Mouse (Mus musculus) neural tube, embryonic 15.5 days (tissue): ENCODE results near the gene Mink1. TPM values are rescaled to one million over a fixed set of nuclear protein-coding genes. Genes with fewer than 3 reads are reported as not detected.

Experiments
- ATAC-seq: fragments of 200-750 bp; cut with Nextera tagmentation; 2 replicates; pipeline ENCODE4 v1.8.0; 2017; ENCODE audit warnings: mild to moderate bottlenecking, moderate TSS enrichment, moderate library complexity; ENCODE audit not compliant: low FRiP score
- H3K27ac ChIP-seq: fragments of 300-500 bp; sonication (generic); replicated peaks from 2 replicates; pipeline ENCODE4 v1.5.1; 2015; ENCODE audit warnings: mild to moderate bottlenecking, inconsistent platforms
- H3K27me3 ChIP-seq: fragments of 300-500 bp; sonication (generic); replicated peaks from 2 replicates; pipeline ENCODE4 v1.6.1; 2015; ENCODE audit warnings: inconsistent platforms
- H3K36me3 ChIP-seq: fragments of 300-500 bp; sonication (generic); 2 replicates; pipeline ENCODE4 v1.6.1; 2015; ENCODE audit warnings: inconsistent platforms
- H3K4me1 ChIP-seq: fragments of 300-500 bp; sonication (generic); 2 replicates; pipeline ENCODE4 v1.6.1; 2015; ENCODE audit warnings: inconsistent platforms
- H3K4me2 ChIP-seq: fragments of 300-500 bp; sonication (generic); 2 replicates; pipeline ENCODE4 v1.6.1; 2015; ENCODE audit warnings: inconsistent platforms, mild to moderate bottlenecking, moderate library complexity
- H3K4me3 ChIP-seq: fragments of 300-500 bp; sonication (generic); replicated peaks from 2 replicates; pipeline ENCODE4 v1.5.1; 2015; ENCODE audit warnings: mild to moderate bottlenecking, inconsistent platforms
- H3K9ac ChIP-seq: fragments of 300-500 bp; sonication (generic); replicated peaks from 2 replicates; pipeline ENCODE4 v1.6.1; 2015; ENCODE audit warnings: mild to moderate bottlenecking, inconsistent platforms
- H3K9me3 ChIP-seq: fragments of 300-500 bp; sonication (generic); replicated peaks from 2 replicates; pipeline ENCODE4 v1.6.1; 2016; ENCODE audit warnings: inconsistent platforms
- WGBS: fragments of 180-500 bp; shearing (Covaris S2); methylation state at CpG from one replicate; pipeline ENCODE4 v1.1.7; 2015; ENCODE audit warnings: mixed read lengths; 5-methylcytosine and 5-hydroxymethylcytosine counted together
- polyA plus RNA-seq: library from polyadenylated mRNA; unstranded; fragments of >200 nt; fragmentation: Nextera tagmentation; extraction: Ambion mirVana; gene quantifications from 2 replicates; pipeline ENCODE4 v1.2.1, GENCODE M21; 2015

Mink1 gene
- polyA plus RNA-seq, 1 experiment from 2014 or later = 16.6 TPM

GRCm38 (mm10) chr11:70656964-70657363 lies 94.3 kb downstream of the Mink1 start, which contains the start of gene Eno3:
Gene Eno3, plus strand, starts transcription at chr11:70657202.
- peak within 1 kb of the TSS; percentile 86 for H3K9ac ChIP-seq
- H3K9me3 ChIP-seq = no peaks in the 10 kb centered on the region
- 12% methylated on average over 3 of the region's 3 CpGs for WGBS
- peaks cover 38% of the 10 kb centered on the region for H3K4me1 ChIP-seq
- peak within 1 kb of the TSS; percentile 91 for H3K4me2 ChIP-seq
- H3K4me3 ChIP-seq = peak within 1 kb of the TSS; percentile 69
- no peak for ATAC-seq
- peaks cover 2% of the 10 kb centered on the region; the same call in 1 of the 2 replicates for H3K36me3 ChIP-seq
- H3K27ac ChIP-seq = peak within 1 kb of the TSS; percentile 95
- no peaks in the 10 kb centered on the region for H3K27me3 ChIP-seq

DNA sequence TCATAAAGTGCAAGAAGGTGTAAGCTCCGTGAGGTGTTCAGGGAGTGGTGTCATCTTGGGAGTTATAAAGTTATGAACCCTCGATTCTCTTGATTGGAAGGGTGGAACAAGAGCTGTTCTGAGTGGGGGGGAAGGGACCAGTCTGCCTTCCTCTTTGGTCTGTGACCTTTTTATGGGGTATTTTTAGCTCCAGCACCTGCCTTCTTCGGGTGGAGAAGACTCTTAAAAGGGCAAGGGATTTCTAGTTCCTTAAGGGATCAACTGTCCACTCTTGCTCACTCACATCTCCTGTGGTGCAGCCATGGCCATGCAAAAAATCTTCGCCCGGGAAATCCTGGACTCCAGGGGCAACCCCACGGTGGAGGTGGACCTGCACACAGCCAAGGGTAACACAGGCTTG lies 94.9 kb downstream of the Mink1 start:
- Histone ChIP-seq H3K4me2 (no peak overlapping the region), H3K4me3 (no peak overlapping the region), H3K9ac (no peak overlapping the region), H3K36me3 (peaks cover 6% of the 10 kb centered on the region), H3K27ac (no peak overlapping the region), H3K4me1 (peaks cover 32% of the 10 kb centered on the region), H3K27me3 (no peaks in the 10 kb centered on the region), H3K9me3 (no peaks in the 10 kb centered on the region)
- WGBS = 58% methylated on average over 6 of the region's 6 CpGs
- no peak for ATAC-seq

DNA sequence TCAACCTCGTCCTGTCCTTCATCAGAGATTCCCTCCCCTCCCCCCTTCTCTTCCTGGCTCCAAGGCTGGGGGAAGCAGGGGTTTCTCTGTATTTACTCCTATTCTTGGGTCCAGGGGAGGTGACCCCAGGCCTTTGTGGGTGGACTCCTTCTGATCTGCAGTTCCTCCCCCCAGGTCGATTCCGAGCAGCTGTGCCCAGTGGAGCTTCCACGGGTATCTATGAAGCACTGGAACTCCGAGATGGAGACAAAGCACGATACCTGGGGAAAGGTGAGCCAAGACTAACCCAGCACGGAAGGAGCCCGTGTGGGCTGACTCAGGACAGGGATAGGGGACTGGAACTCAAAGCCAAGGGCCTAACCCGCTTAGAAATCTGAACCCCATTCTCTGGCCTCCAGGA lies 95.3 kb downstream of the Mink1 start:
- H3K4me2 ChIP-seq = no peak overlapping the region
- H3K9ac ChIP-seq = no peak overlapping the region
- no peak overlapping the region for H3K27ac ChIP-seq
- no peaks in the 10 kb centered on the region for H3K9me3 ChIP-seq
- no peak overlapping the region for H3K4me3 ChIP-seq
- WGBS = 72% methylated on average over 9 of the region's 9 CpGs
- ATAC-seq = no peak
- peaks cover 27% of the 10 kb centered on the region for H3K4me1 ChIP-seq
- H3K36me3 ChIP-seq = peaks cover 10% of the 10 kb centered on the region
- H3K27me3 ChIP-seq = no peaks in the 10 kb centered on the region

- H3K9me3 ChIP-seq = no peaks in the 10 kb centered on the region
- H3K27me3 ChIP-seq = no peaks in the 10 kb centered on the region
- no peak overlapping the region for H3K4me3 ChIP-seq
- H3K4me2 ChIP-seq = no peak overlapping the region
- peaks cover 15% of the 10 kb centered on the region for H3K36me3 ChIP-seq
- H3K4me1 ChIP-seq = peaks cover 22% of the 10 kb centered on the region
- H3K27ac ChIP-seq = no peak overlapping the region
- no peak for ATAC-seq
- 87% methylated on average over 5 of the region's 5 CpGs for WGBS
- H3K9ac ChIP-seq = no peak overlapping the region
These were observed 95.8 kb downstream of the Mink1 start for GRCm38 (mm10) chr11:70658521-70658920.

DNA sequence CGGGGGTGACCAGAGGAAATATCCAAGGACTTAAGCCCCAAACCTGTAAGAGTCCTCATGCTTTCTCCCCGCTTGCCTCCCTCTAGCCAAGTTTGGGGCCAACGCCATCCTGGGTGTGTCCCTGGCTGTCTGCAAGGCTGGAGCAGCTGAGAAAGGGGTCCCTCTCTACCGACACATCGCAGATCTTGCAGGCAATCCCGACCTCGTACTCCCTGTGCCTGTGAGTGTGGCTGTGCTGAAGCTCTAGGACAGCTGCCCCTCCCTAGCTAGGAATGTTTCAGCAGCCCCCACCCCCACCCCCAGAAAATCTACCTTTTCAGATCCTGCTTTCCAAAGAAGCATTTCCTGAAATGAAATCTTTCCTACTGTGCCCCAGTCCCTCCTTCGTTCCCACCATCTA lies 96.3 kb downstream of the Mink1 start:
- 90% methylated on average over 8 of the region's 8 CpGs for WGBS
- H3K4me2 ChIP-seq = no peak overlapping the region

GRCm38 (mm10) chr11:70660571-70660970 lies 97.9 kb downstream of the Mink1 start:
- peaks cover 33% of the 10 kb centered on the region for H3K36me3 ChIP-seq
- H3K27ac ChIP-seq = no peak overlapping the region
- no peaks in the 10 kb centered on the region for H3K27me3 ChIP-seq
- no peaks in the 10 kb centered on the region for H3K9me3 ChIP-seq
- no peak overlapping the region for H3K4me3 ChIP-seq
- peaks cover 16% of the 10 kb centered on the region for H3K4me1 ChIP-seq
- ATAC-seq = no peak
- H3K9ac ChIP-seq = no peak overlapping the region
- no peak overlapping the region for H3K4me2 ChIP-seq
- 90% methylated on average over 8 of the region's 8 CpGs for WGBS

More for the DNA sequence above, 96.3 kb downstream of the Mink1 start:
- Histone ChIP-seq H3K27ac (no peak overlapping the region), H3K27me3 (no peaks in the 10 kb centered on the region), H3K4me1 (peaks cover 22% of the 10 kb centered on the region), H3K36me3 (peaks cover 20% of the 10 kb centered on the region), H3K4me3 (no peak overlapping the region), H3K9me3 (no peaks in the 10 kb centered on the region), H3K9ac (no peak overlapping the region)
- ATAC-seq = no peak

- H3K27ac ChIP-seq = no peak overlapping the region
- H3K4me2 ChIP-seq = no peak overlapping the region
- H3K4me3 ChIP-seq = no peak overlapping the region
- H3K36me3 ChIP-seq = peaks cover 38% of the 10 kb centered on the region
- no peak for ATAC-seq
- H3K4me1 ChIP-seq = peaks cover 20% of the 10 kb centered on the region
- H3K9me3 ChIP-seq = no peaks in the 10 kb centered on the region
- no peak overlapping the region for H3K9ac ChIP-seq
- no peaks in the 10 kb centered on the region for H3K27me3 ChIP-seq
- 95% methylated on average over 8 of the region's 8 CpGs for WGBS
These were observed 100.4 kb downstream of the Mink1 start for GRCm38 (mm10) chr11:70663101-70663500.

GRCm38 (mm10) chr11:70663957-70664356 lies 101.3 kb downstream of the Mink1 start:
- no peaks in the 10 kb centered on the region for H3K27me3 ChIP-seq
- 90% methylated on average over 6 of the region's 6 CpGs for WGBS
- no peak overlapping the region for H3K9ac ChIP-seq
- no peak overlapping the region for H3K27ac ChIP-seq
- peaks cover 38% of the 10 kb centered on the region for H3K36me3 ChIP-seq
- H3K9me3 ChIP-seq = no peaks in the 10 kb centered on the region
- H3K4me3 ChIP-seq = no peak overlapping the region
- H3K4me2 ChIP-seq = no peak overlapping the region
- ATAC-seq = no peak
- peaks cover 22% of the 10 kb centered on the region for H3K4me1 ChIP-seq

Other genes starting within 250 kb of the Mink1 start
- gene Alox12e, start 240.3 kb upstream of the Mink1 start, polyA plus RNA-seq = 5.9 TPM in 1 of 2 replicates, not detected in the other
- gene Alox15, start 210.8 kb upstream of the Mink1 start, polyA plus RNA-seq = 1.2 TPM in 1 of 2 replicates, not detected in the other
- 29.7 and 33.0 TPM in 2 replicates for gene Pelp1, start 152.8 kb upstream of the Mink1 start, polyA plus RNA-seq
- 53.6 and 59.7 TPM in 2 replicates for gene Arrb2, start 130.2 kb upstream of the Mink1 start, polyA plus RNA-seq
- gene Med11, start 111.0 kb upstream of the Mink1 start, polyA plus RNA-seq = 44.4 and 45.0 TPM in 2 replicates
- gene Zmynd15, start 103.4 kb upstream of the Mink1 start, polyA plus RNA-seq = 0.60 and 1.0 TPM in 2 replicates
- gene Cxcl16, start 102.9 kb upstream of the Mink1 start, polyA plus RNA-seq = 7.4 and 8.5 TPM in 2 replicates
- gene Tm4sf5, start 57.6 kb upstream of the Mink1 start, polyA plus RNA-seq = 1.5 and 6.4 TPM in 2 replicates
- gene Vmo1, start 48.3 kb upstream of the Mink1 start, polyA plus RNA-seq = 0.32 and 0.96 TPM in 2 replicates
- gene Gltpd2, start 43.7 kb upstream of the Mink1 start, polyA plus RNA-seq = 0.15 and 0.41 TPM in 2 replicates
- gene Psmb6, start 37.5 kb upstream of the Mink1 start, polyA plus RNA-seq = 756 and 815 TPM in 2 replicates
- not detected in 2 replicates for gene Gm40193, start 29.9 kb upstream of the Mink1 start, polyA plus RNA-seq
- 16.1 and 18.1 TPM in 2 replicates for gene Pld2, start 22.8 kb upstream of the Mink1 start, polyA plus RNA-seq
- not detected in 2 replicates for gene 4930544D05Rik, start 53.0 kb downstream of the Mink1 start, polyA plus RNA-seq
- gene Chrne, start 56.3 kb downstream of the Mink1 start, polyA plus RNA-seq = 0.23 and 0.40 TPM in 2 replicates
- gene Gp1ba, start 76.2 kb downstream of the Mink1 start, polyA plus RNA-seq = 0.15 TPM in 2 replicates
- gene Rnf167, start 84.4 kb downstream of the Mink1 start, polyA plus RNA-seq = 100 and 109 TPM in 2 replicates
- 169 and 174 TPM in 2 replicates for gene Slc25a11, start 84.6 kb downstream of the Mink1 start, polyA plus RNA-seq
- 679 and 994 TPM in 2 replicates for gene Pfn1, start 91.8 kb downstream of the Mink1 start, polyA plus RNA-seq
- 12.6 and 17.5 TPM in 2 replicates for gene Eno3, start 94.3 kb downstream of the Mink1 start, polyA plus RNA-seq
- 159 and 165 TPM in 2 replicates for gene Spag7, start 106.5 kb downstream of the Mink1 start, polyA plus RNA-seq
- gene Camta2, start 125.2 kb downstream of the Mink1 start, polyA plus RNA-seq = 25.6 and 29.0 TPM in 2 replicates
- 1.2 and 1.4 TPM in 2 replicates for gene Inca1, start 137.3 kb downstream of the Mink1 start, polyA plus RNA-seq
- gene Kif1c, start 137.7 kb downstream of the Mink1 start, polyA plus RNA-seq = 1.6 and 1.7 TPM in 2 replicates
- gene Zfp3, start 201.3 kb downstream of the Mink1 start, polyA plus RNA-seq = 15.8 and 16.3 TPM in 2 replicates
- 0.18 and 0.28 TPM in 2 replicates for gene Scimp, start 249.7 kb downstream of the Mink1 start, polyA plus RNA-seq